Mouse (Mus musculus): Measurements from ENCODE around the gene Cd2.

GRCm38 (mm10) chr3:101283869-101284706 is 3.7 kb downstream of the Cd2 start:
- TF ChIP-seq POLR2A (IDR thresholded peaks at IDR 0.05; ENCODE audit: borderline replicate concordance, control insufficient read depth, low read depth, low read length): no peak
- TF ChIP-seq CTCF (IDR thresholded peaks at IDR 0.05; ENCODE audit: control insufficient read depth, insufficient read depth, low read length): no peak

Measured in bone marrow, adult 2 months (tissue).